ENCODE assay signal across 8 mouse cellular contexts in genomic region chr10:42987594-42988052, GRCm38 (mm10).
DNase-seq lines count a peak whose midpoint lies in the region; ATAC-seq and TF ChIP-seq lines count a peak whose summit lies in the region.

No protein-coding gene starts in this region.

- DNase-seq in cerebellum, postnatal 25 days, result peak; percentile 32 to 43
- DNase-seq in brain, embryonic 14.5 days (ENCODE audit: low read depth), result peak; percentile 75
- DNase-seq in gastrocnemius, postnatal 36 days, result peak; percentile 42 to 62
- DNase-seq in kidney, adult 18-20 months, result peak; percentile 66
- peak; percentile 54 for DNase-seq in lung, postnatal 25 days (ENCODE audit: low spot score)
- peak; percentile 25 to 53 for DNase-seq in spleen, postnatal 10 days (ENCODE audit: low spot score in 2 of 2)
- no peak for DNase-seq in left cerebral cortex, adult 18-20 months (ENCODE audit: low spot score in 2 of 2)

- peak; percentile 71 for TF ChIP-seq CTCF in brain, embryonic 14.5 days (IDR thresholded peaks at IDR 0.05; ENCODE audit: borderline replicate concordance, extremely low read depth, insufficient read depth, insufficient read length)

- intact Hi-C loops in gastrocnemius, postnatal 36 days (cut with DNase I), result loop anchor here (1.0 to 5.0 kb wide), 3 partner anchors 29 to 185 kb away; partner anchors contain the start of genes 9030612E09Rik and Sobp

- no peak for TF ChIP-seq POLR2A in brain, embryonic 14.5 days (IDR thresholded peaks at IDR 0.05; ENCODE audit: borderline replicate concordance, extremely low read depth, insufficient read depth, insufficient read length, poor library complexity, severe bottlenecking)

- no peak for ATAC-seq in cerebellum, adult (ENCODE audit: insufficient number of reproducible peaks, low FRiP score, low TSS enrichment)

Comparison
In these comparisons a context has a peak if more than half of its experiments do, and no peak if none do; other contexts are left out.
1. DNase-seq: peak in cerebellum, postnatal 25 days (2 of 2), brain, embryonic 14.5 days (single experiment), gastrocnemius, postnatal 36 days (2 of 2), kidney, adult 18-20 months (single experiment), lung, postnatal 25 days (single experiment) and spleen, postnatal 10 days (2 of 2); none in left cerebral cortex, adult 18-20 months (0 of 2).